Mouse (Mus musculus) NIH3T3 (cell line): Measurements from ENCODE around the gene Dnajb4.

Experiments used
- DNase-seq: peaks from one replicate; pipeline ENCODE4 v3.0.0-alpha.2; 2012; ENCODE audit warnings: low read depth

The Dnajb4 gene

DNA sequence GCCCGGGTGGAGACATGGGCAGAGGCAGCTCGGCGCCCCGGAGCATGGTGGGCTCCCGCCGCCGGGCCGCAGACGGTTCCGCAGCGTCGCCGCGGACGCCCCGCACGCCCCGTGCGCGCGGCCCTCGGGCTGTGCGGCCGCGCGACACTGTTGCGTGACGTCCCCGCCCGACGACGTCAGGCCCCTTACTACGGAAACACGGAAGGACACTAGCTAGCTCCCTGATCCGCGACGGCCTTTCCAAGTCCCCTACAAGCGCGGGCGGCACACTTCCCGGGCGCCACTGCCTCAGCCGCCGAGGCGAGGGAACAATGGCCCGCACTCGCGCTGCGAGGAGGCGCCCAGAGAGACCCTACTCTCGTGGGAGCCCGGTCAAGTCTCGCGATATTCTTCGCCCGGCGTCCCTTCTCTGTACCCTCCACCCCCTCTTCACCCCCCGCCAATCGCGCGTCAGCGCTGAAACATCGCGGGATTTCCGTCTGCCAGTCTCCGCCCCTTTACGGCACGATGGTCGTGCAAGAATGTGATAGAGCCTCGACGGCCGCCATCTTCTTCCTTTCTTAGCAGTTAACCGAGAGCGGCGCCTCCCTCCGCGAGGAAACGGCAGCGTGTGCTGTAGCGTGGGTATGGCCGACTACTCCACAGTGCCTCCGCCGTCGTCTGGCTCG lies at the start of gene Dnajb4, which contains the start of gene Fubp1:
Gene Dnajb4 (minus strand): TSS at position 336 of the 668 bp plus-strand sequence.
Gene Fubp1 (plus strand): TSS at position 456 of the 668 bp plus-strand sequence.
- peak; percentile 100 for DNase-seq

DNA sequence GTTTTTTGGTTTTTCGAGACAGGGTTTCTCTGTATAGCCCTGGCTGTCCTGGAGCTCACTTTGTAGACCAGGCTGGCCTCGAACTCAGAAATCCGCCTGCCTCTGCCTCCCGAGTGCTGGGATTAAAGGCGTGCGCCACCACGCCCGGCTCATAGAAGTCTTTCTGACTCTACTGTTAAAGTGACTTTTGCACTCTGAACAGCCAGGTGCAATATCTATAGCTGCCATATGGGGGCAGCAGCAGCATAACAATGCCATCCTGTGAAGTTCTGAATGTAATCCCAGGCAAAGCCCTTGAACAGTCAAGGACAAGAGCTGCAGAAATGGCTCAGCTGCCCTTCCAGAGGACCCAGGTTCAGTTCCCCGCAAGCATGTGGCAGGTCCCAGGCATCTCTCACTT lies 49.3 kb upstream of the Dnajb4 start:
- peak; percentile 93 for DNase-seq

DNA sequence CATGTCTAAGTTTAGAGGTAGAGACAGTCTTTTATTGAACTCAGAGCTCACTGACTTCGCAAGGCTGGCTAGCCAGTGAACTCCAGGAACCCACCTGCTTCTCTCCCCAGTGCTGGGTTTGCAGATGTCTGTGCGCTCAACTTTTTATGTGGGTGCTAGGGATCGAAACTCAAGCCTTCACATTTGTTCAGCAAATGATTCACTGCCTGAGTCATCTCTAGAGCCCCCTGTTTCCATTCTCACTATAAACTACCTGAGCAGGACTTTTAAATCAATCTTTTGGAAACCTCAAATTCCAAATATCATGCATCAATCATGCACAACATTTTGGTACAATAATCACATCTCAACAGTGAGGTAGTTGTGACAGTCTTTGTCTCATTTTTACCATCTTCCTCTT lies 47.4 kb upstream of the Dnajb4 start:
- DNase-seq, result no peak

DNA sequence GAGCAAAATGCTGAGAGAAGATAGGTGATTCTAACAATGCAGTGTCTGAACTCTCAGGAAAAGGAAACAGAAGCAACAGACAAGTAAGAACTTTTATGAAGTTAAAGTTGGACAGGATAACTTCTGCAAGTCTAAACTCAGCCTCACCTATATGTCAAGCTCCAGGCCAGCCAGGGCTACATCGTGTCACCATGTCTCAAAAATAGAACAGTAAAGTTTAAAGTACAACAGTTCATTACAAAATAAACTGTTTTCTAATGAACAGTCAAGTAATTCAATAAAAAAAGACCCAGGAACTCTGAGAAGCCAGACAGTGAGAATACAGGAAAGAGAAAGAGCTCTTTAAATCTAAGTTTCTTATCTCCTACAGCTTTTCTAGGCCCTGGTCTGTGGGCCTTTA lies 40.4 kb upstream of the Dnajb4 start:
- no peak for DNase-seq

DNA sequence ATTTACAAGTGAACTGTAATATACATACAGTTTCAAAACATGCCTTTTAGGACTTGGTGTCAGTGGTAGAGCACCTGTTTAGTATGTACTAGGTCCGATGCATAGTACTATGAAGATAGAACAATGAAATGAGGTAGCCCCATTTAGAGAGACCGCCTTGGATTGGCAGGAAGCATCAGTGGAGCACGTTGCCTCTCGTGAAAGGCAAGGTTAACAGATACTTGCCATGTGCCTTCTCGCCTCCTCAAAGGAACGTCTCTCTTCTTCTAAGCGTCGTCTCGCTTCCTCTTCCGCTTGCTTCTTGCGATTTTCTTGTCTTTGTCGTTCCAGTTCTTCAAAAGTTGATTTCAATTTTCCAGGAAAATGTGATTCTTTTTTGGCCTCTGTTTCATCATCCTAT lies 37.6 kb upstream of the Dnajb4 start:
- DNase-seq, result no peak

DNA sequence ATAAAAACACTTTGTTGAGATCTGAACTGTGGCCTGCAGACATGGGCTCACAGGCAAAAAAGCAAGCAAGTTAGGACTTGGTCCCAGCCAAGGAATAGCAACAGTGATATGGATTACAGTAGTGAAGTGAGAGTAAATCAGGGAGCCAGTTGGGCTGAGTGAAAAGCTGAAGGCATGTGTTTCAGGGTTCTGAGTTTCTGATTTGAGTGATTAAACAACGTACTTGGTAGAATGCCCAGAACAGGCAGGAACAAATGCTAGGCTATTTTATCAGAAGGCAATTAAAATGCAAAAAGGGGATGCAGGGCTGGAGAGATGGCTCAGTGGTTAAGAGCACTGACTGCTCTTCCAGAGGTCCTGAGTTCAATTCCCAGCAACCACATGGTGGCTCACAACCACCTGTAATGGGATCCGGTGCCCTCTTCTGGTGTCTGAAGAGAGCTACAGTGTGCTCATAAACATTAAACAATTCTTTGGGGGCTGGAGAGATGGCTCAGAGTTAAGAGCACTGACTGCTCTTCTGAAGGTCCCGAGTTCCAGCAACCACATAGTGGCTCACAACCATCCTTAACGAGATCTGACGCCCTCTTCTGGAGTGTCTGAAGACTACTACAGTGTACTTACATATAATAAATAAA lies 35.3 kb upstream of the Dnajb4 start:
- DNase-seq, result peak; percentile 47

DNA sequence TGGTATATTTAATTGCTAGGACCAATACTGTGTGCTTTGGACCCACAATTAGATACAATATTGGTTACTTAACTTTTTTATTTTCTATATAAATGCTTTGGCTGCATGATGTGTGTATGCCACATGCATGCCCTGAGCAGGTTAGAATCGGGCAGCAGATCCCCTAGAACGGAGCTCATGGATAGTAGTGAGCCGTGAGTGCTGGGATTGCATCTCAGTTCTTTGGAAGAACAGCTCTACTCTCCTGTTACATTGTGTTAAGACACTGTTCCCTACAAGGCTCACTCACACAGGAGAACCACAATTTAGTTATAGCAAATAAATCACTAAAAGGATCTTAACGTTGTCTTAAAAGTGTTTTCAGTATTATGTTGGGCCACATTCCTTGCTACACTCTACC lies 33.2 kb upstream of the Dnajb4 start:
- DNase-seq, result no peak

DNA sequence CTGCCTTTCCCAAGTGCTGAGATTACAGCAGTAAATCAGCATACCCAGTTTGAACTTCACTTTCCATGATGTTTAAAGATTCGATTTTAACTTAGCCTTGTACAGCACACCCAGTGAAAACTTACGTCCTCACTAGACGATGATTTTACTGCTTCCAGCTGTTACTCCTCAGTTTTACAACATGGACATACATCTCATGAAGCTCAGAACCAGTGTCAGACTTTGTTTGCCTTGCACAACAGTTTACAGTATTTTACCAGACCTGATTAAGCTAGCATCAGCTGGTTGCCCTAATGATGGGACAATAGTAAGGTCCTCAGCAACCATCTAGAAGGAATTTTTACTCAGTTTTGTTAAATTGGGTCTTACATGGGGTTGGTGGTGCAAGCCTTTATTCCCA lies 31.0 kb upstream of the Dnajb4 start:
- no peak for DNase-seq

DNA sequence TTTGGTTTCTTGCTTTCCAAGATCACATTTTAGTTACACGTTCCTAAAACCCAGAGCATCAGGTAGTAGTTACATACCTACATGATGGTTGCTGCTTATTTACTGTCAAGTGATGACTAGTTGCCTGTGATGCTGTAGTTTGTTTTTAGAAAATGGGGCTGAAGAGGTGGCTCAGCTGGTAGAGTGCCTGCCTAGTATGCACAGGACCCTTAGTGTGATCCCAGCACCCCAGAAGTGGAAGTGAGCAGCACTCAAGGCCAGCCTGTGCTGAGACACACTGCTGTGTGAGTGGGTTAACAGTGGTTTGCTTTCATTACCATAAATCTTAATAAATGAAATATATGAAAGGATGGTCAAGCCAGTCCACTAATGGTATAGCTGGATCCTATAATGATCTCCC lies 29.5 kb upstream of the Dnajb4 start:
- no peak for DNase-seq

DNA sequence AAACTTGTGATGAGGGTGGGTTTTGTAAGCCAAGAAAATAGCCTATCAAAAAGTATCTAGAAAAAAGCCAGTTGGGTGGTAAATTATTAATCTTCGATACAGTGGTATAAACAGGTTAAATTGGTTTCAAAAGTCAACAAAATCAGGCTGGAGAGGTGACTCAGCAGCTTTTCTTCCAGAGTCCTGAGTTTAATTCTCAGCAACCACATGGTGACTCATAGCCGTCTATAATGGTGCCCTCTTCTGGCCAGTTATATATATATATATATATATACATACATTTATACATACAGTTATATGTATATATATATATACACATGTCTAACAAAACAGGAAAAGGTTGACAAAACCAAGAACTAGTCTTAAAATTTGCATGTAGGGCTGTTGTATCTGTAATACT lies 28.7 kb upstream of the Dnajb4 start:
- DNase-seq, result peak; percentile 78

DNA sequence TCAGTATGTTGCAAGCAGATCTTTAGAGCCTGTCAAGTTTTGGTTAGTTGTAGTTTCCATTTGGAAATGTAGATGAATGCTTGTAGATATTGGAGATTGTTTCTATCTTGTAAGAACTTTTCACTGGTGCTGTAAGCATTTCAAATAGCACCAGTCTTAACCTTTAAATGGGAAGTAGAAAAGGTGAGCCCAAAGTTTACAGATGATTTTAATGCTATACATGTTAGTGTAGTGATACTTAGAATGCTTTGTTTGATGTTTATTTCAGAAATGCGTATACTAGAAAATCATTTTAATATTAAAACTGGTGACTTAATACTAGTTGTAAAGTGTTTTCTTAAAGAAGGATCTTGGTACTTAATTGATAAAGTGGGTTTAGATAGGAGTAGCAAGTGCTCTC lies 25.7 kb upstream of the Dnajb4 start:
- DNase-seq, result no peak

DNA sequence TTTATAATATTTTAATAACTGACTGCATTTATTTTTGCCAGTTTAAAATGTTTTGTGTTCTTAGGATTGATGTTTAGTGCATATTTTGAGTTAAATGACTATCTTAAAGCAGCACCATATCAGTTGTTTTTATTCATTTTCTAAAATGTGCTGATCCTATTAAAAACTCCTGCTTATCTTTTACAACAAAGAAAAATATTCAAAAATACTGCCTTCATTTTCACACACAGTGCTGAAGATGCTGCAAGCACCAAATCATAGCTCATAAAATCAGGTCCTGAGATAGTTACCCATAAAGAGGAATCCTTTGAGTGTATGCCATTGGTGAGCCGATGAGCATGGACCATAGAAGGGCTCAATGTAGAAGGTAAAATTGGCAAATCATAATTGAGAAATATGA lies 25.1 kb upstream of the Dnajb4 start:
- no peak for DNase-seq

DNA sequence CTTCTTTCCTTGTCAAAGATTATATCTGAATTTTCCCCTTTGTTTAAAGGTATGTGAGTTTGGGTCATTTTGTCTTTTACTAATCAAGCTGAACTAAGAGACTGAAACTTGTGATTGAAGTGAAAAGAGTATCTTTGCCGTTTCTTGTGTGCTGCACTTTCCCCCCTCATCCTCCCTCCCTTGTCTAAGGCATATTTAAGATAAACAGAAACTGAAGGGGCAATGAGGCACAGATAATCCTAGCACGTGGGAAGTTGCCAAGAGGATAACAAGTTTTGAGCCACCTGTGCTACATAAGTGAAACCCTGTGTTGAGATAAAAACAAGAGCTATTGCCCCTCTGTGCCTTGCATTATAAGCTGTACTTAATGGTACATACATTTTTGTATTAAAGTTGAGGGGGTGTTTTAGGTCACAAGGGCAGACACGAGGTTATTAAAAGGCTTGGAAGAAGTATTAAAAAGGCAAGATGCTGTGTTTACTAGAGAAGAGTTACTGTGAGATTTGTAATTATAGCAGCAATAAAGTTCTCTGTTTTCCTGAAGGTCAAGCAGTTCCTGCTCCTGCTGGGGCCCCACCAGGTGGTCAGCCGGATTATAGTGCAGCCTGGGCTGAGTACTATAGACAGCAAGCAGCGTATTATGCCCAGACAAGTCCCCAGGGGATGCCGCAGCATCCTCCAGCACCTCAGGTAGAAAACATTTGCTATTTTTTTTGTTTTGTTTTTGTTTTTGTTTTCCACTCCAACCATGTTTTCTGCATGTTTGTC lies 21.4 kb upstream of the Dnajb4 start:
- no peak for DNase-seq

DNA sequence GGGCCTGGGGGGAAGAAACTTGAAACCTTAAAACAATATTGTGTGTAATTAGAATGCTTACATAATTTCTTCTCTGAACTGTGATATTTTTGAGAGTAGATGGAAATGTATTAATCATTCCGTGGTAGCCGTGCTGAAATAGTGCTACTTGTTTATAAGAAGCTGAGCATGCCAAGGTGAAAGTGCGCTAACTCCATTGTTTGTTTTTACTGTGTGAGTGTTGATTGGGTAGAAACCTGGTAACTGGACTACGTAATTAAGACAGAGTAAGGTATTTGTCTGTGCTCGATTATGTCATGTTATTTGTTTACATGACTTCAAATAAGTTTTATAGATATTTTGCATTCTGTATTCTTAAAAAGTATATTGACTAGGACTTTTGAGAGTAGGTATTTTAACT lies 19.2 kb upstream of the Dnajb4 start:
- no peak for DNase-seq

DNA sequence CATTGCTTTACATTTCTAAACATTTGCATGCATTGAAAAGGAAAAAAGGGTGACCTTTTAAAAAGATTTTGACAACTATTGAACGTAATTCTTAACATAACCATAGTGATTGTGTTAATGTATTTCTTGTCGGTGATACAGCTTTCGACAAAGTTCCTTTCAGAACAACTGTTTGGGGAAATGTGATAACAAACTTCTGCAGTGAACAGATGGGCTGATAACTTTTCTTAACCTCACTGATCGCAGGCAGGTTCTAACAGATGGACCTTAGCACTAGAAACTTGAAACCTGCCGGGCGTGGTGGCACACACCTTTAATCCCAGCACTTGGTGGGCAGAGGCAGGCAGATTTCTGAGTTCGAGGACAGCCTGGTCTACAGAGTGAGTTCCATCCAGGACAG lies 18.7 kb upstream of the Dnajb4 start:
- DNase-seq, result no peak

DNA sequence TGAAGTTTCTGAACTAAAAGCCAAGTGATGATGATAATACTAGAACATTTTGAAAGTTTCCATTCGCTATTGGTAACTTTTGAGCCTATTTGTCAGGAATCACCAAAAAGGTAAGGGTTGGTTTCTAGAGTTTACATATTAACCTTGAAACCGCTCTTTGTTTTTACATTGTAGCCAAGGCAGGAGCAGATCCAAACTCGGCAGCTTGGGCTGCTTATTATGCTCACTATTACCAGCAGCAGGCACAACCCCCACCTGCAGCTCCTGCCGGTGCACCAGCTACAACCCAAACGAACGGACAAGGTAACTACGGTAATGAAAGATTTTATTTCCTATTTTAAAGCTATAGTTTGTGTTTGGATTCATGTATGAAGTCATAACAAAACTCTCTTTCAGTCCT lies 15.8 kb upstream of the Dnajb4 start:
- no peak for DNase-seq

DNA sequence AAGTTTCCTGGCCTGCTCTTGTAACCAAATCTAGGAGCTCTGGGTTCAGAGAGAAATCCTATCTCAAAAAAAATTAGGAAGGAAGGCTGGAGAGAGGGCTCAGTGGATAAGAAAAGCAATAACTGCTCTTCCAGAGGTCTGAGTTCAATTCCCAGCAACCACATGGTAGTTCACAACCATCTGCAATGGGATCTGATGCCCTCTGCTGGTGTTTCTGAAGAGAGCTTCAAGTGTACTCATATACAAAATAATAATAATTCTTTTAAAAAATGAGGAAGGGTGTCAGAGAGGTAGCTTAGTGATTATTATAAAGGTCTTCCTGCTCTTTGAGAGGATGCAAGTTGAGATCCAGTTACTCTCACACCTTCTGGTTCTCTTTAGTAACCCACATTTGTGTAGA lies 14.8 kb upstream of the Dnajb4 start:
- DNase-seq, result no peak

DNA sequence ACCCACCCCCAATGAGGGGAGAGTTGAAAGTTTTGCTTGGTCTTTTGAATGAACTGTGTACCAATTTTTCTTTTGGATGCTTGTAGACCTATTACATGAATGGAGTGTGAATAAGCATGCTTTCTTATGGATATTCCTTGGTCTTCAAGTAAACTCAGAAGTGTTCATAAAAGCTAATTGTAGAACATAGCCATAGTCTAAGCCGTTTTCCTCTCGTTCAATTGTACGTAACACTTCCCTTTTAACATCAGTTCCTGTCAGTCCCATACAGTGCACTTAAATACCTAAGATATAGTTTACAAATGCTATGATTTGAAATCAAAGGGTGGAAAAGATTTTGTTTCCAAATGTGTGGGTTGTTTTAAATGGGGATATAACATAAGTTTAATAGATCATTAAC lies 3.3 kb upstream of the Dnajb4 start:
- no peak for DNase-seq

DNA sequence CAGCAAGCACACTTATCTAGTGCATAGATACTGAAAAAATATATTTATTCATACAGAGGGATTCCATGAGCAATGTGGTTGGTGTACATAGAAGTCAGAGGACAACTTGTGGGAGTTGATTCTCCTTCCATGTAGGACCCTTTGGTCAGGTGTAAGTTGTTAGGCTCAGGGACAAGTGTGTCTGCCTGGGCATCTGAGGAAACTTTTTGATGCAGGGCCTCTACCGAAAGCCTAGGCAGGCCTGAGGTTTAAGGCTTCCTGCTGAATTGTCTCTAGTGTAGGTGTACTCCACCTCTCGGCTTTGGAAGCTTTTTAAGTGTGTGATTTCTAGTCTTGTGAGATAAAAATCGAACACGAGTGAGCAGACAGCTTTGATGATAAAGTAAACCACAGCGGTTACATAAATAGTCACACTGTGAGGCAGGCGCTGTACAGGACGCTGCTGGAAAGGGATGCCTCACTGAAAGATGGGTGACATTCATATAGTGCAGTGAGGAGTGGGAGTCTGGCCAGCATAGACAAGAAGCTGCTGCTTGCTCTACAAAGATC lies 1.7 kb upstream of the Dnajb4 start:
- DNase-seq, result peak; percentile 36

DNA sequence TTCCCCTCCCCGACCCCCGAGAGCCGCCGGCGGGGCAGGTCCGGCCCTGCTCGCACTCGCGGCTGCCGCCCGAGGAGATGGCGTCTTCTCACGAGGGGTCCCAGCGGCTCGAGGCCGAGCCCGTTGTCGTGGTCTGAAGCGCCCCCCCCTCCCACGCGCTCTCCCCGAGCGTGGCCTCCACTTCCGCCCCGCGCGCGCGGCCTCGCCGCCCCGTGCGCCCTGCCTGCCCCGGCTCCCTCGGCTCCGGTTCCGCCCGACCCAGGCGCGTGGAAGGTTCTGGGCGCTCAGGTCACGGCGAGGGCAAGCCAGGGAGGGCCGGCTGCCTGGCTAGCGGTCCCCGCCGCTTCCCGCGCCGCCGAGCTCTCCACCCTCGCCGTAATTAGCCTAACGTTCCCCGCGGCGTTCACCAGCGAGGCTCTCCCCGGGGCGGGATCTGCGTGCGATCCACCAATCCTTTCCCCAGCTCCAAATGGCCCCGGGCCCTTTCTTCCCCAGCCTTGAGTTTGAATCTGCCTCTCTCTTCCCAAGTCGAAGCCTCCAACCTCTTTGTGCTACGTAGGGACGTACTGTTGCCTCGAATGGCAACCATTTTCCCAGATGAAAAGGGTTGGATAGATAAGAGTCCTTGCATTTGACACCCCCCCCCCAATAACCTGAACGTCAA lies 758 bp upstream of the Dnajb4 start:
- DNase-seq, result peak; percentile 82

DNA sequence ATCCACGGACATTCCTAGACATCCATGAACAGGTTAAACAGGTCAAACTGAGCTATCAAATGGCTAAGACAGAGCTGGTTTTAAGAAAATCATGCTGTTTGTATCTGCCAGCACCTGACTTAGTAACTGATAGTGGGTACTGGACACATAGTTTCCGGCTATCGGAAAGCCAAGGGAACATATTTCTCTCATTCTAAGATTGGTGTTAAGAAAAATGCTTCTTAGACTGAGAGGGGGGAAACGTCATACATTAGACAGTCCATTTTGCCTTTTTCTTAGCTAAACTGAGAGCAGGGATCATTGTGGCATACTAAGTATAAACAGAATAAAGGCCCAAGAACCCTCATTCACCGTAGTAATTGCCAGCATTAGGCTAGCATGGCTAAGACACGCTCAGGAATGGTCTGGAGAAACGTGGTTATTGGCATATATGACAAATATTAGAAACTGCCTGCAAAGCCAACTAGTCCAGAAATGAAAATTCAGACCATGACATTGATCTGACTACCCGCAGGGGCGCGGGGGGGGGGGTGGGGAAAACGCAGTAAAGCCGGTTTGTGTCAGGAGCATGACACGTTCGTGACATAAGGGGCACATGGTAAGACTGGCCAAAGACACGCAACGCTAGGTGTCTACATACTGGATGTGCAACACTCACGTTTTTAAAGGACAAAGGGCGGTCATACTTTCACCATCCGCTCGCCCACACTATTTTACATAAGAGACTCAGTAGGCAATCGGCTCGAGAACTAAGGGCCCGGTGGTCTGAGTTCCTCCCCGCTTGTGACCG lies 730 bp downstream of the Dnajb4 start:
- DNase-seq, result peak; percentile 65
